Mouse (Mus musculus) gastrocnemius, postnatal 4 days (tissue): ENCODE measurements at regions not wholly inside any gene's neighbourhood (a gene's known extent, or its start where the extent isn't known, plus 50 kb on each side); places are given as distances from the start of the nearest gene placed in this dataset.
A peak's percentile ranks its signal among the peaks of the same experiment; 100 is the strongest.

Experiments used
- DNase-seq, 2 experiments: peaks; one replicate each; pipeline ENCODE4 v3.0.0; 2021 to 2022; ENCODE audit warnings: low spot score in 2 of 2, mixed read lengths in 2 of 2

DNA sequence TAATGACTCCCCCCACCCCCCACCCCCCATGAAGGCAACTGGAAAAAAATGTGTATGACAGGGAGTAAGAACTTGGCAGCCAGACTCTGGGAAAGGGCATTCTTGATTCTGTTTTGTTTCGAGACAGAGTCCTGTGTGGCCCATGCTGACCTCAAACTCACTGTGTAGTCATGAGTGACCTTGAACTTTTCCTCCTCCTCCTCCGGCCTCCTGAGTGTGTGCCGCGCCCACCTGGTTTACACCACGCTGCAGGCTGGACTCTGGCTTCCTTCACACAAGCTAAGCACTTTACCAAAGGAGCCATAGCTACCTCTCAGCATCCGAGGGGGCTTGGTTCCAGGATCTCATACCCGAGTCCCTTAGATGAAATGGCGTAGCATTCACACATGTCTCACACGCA is 95.9 kb upstream of the 1600014C23Rik start:
- no peak for DNase-seq

DNA sequence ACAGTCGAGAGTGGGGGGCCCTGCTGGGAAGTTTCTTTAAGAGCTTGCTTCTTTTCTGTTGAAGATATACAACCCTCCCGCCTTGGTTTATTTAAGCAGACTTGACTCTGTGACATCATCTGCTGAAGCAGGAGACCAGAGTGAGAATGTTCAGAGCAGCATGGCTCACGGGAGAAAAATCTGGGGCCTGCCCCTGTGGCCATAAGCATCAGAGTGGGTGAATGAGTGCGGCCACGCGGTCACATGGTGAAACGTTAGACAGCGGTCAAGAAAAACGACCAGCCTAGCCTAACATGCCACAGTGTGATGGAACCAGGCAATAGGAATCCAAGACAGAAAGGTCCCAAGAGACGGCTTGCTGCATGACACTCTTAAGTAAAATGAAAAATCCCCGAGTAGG is 95.2 kb upstream of the 1600014C23Rik start:
- no peak for DNase-seq

DNA sequence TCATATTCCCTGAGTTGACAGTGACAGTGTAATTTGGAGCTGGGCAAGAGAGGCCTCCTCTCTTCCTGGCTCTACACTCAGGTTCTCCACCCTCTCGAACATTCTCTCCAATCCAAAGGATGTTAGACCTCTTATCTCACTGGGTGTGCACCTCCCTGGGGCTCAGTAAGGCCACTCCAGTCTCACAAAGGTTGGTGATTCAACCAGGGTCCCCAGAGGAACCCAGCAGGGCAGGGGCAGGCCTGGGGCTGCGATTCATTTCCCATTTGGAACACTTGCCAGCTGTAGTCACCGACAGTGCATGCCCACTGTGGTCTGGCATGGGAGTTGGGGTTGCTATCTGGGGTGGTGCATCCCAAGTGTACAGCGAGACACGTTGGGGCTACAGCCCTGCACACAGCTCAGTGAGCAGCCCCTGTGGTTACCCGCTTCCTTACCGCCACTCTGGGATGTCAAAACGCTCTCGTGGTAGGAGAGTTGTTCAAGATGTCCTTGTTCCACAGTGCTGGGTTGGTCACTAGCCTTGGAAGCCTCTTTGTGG is 94.7 kb upstream of the 1600014C23Rik start:
- no peak for DNase-seq

DNA sequence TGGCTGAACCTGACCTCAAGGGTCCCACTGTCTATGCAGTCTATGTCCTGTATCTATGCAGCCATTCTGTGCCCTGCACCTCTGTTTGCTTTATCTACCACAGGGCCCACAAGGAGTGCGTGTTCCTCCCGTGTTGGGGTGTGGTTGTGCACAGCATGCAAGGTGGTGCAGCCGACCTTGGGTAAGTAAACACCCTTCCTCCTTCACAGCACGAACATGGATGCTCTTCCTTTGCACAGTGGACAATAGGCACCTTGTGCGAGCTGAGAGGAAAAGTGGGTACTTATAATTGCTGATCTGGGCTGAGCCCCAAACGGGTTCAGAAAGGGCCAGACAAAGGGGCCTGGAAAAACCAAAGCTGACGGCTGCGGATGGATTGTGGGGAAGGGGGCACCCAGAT is 91.3 kb upstream of the 1600014C23Rik start:
- no peak for DNase-seq

DNA sequence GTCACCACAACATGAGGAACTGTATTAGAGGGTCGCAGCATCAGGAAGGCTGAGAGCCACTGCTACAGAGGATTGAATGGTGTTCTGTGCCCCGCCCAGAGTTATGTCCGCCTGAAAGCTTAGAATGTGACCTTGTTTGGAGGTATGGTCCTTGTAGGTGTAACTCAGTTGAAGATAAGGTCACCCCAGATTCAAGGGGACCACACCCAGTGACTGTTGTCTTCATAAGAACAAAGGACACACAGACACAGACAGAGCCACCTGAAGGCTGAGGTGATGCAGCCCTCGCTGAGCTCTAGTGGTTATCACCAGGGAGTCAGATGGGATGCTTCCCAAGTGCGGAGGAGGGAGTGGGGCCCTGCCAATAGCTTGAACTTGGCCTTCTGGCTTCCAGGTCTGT is 89.9 kb upstream of the 1600014C23Rik start:
- DNase-seq: no peak

DNA sequence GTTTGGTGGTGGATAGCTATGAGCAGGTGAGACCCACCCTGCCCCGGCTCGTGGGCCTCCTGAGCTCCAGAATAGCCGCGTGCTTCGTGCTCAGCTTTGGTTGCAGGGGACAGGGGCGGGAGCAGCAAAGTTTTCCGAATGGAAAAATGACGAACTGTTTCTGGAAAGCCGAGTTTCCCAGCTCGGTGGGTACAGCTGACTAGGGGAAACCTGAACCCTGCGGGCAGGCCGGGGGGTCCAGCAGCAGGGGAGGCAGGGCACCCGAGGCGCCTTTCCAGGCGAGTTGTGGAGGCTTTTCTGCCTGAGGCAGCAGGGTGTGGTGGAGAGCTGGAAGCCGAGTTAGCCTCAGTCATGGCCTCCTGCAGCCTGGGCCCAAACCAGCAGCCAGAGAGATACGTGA is 88.8 kb upstream of the 1600014C23Rik start:
- DNase-seq: no peak

DNA sequence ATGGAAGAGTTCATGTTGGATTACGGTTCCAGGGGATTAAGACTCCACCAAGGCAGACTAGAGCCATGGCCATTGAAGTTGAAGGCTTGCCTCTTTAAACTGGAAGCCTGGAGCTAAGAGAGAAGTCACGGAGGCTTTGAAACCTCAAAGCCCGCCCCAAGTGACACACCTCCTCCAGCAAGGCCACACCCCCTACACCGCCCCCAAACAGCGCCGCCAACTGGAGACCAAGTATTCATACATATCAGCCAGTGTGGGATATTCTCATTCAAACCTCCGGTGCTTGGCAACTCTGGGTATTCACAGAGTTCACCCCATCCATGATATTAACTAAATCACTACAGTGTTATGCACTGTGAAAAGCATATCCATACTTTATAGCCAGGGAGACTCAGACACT is 87.7 kb upstream of the 1600014C23Rik start:
- DNase-seq: no peak

DNA sequence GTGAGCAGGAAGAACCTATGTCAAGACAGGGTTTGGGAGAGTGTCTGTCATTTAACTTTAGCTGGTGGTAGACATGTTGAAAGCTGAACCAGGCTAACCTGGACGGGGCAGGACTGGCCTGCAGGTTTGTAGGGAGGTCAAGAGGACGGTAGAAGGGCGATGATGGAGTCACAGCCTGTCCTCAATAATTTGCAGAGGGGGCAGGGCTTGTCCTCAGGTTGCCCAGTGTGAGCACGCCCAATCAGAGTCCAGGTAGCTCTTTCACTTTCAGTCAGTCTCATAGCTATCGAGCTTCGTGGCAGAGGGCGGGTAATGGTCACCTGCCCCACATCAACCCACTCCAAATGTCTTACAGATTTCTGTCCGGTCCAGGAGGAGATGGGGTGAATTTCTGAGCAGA is 85.5 kb upstream of the 1600014C23Rik start:
- no peak for DNase-seq

DNA sequence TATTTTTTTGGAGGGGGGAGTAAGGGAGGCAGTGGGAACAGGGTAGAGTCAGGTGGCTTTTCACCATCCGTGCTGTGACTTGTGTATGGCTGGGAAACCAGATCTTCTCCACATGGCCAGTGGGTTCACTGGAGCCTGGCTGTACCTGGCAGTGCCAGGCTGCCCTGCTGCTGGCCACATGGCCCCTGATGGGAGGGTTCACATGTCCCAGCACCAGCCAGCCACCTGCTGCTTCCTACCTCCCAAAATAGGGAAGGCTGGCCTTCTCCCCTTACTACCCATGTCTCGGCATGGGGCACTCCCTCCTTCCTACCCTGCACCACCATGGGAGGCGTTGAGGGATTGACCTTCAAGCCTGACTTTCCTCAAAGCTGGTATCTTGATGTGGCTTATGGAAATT is 82.9 kb upstream of the 1600014C23Rik start:
- no peak for DNase-seq

DNA sequence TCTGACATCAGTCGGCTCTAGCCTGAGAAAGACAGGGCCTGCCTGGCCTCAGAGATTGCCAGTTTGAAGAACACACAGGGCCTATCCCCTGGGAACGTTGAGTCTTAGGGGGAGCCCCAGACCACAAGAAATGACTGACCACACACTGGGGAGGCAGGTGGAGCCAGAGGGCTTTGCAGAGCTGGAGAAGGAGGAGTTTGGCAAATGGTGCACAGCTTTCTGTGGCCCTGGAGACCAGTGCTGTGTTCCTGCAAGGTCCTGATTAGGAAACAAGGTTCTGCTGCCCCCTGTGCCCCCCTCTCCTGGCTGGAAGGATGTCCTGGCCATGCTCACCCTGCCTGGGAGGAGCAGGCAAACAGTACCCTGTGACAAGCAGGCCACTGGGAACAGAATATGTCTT is 82.2 kb upstream of the 1600014C23Rik start:
- DNase-seq: no peak

DNA sequence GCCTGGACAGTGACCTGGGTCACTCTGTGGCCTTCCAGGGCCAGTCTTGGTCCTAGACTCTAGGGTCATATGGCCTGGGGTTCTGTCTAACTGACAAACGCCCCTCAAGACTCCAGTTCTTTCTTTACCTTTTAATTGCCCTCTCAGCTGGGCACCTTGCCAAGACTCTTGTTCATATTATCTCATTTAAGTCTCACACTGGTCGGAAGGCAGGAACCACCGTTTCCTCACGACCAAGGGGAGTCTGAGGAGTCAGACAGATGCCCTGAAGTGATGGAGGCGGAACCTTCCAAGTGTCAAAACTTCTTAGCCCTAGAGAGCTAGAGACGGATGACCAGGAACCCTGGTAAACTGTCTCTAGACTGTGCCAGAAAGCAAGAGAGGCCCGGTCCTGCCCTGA is 81.7 kb upstream of the 1600014C23Rik start:
- no peak for DNase-seq

DNA sequence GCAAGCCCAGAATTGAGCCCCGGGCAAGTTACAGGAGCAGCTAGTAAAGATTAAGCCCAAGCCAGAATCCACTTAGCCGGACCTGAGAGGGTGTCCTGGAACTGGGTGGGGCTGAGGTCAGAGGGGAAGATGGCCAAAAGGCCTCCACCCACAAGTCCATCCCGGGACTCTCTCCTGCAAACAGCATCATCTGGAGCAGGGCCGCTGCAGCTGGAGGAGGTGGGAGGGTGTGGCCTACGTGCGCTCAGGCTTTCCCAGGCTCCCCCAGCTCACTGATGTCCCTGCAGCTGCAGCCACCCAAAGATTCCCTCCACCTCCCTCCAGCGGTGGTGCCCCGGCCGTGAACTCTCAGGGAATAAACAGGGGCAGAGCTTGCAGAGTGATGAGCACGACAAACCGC is 80.9 kb upstream of the 1600014C23Rik start:
- peak in 1 of 2 experiments; percentile 54 for DNase-seq

DNA sequence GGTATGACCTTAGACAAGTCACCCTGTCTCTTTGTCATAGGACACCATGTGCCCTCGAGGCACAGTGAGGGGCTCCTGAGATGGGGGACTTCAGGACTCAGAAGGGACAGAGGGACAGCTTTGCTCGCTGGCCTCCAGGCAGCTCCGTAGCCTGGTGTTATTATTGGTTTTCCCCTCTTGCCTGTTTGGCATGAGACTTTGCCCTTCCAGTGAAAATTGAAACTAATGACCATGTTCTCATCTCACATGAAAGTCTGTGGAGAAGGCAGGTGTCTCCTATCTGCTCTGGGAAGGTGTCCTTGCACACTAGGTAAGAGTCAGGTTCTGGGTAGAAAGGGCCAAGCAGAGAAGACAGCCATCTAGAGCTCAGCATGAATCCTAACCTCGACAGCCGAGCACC is 80.3 kb upstream of the 1600014C23Rik start:
- DNase-seq: no peak

DNA sequence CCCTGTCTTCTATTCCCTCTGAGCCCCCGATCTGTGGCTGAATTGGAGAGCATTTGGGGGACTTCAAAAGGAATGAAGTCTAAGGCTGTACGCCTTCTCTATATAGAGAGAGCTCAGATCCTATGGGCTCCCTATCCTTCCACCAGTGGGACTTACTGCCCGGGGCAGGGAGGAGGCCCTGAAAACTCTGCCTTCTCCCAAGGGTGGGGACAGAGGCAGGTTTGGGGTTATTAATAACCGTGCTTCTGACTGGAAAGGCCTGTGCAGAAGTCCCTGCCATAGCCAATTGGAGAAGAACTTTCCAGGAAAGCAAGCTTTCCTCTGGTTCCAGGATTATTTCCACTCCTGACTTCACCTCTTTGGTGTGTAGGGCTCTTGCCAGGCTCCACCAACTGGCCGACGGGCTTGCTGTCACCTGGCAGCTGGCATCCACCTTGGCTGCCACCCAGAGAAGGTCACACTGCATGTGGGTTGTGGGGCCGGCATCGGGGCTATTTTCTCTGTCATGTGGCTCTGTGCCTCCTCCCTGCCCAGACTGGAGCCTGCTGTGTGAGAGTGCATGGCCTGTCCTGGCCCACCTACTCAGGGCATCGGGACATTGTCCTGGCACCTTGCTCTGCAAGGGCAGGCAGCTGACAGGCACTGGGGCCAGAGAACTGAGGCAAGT is 78.8 kb upstream of the 1600014C23Rik start:
- DNase-seq: peak; percentile 50 to 71

DNA sequence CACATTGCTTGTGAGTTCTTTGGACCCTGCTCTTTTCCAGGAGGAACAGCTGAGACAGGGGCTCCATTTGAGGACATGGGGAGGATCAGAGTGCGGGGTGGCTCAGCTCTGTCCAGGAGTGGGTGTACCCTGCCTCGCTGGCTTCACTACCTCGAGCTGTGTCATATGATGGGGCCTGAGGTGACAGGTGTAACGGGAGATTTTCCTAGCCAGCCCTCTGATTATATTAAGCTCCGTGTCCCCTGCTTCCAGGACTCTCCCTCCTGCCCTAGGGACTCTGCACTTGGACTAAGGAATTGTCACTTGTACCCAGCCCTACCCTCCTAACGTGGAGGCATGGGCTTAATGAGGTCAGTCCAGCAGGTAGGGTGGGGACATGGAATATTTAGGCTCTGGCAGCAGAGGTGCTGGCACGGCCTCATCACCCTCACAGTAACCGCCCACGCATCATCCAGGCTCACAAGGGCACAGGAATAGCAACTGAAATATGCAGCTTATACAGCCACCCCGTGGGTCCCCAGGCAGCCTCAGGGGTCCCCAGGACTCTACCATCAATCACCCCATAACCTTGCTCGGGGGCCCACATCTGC is 78.1 kb upstream of the 1600014C23Rik start:
- no peak for DNase-seq

DNA sequence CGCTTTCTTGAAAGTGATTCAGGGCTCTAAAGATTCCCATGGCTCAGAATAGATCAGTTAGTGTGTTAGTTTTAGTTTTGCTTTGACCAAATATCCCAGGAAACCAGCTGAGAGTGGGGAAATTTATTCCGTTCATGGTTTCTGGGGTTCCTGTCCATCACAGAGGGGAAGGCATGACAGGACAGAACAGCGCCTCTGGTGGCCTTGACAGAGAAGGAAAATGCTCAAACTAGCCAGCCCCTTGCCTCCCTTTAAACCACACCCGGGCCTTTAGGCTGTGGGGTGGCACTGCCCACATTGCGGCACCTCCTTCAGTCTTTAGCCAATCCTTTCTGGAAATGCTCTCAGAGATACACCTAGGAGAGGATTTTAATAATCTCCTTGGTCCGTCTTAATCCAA is 76.1 kb upstream of the 1600014C23Rik start:
- DNase-seq: no peak

DNA sequence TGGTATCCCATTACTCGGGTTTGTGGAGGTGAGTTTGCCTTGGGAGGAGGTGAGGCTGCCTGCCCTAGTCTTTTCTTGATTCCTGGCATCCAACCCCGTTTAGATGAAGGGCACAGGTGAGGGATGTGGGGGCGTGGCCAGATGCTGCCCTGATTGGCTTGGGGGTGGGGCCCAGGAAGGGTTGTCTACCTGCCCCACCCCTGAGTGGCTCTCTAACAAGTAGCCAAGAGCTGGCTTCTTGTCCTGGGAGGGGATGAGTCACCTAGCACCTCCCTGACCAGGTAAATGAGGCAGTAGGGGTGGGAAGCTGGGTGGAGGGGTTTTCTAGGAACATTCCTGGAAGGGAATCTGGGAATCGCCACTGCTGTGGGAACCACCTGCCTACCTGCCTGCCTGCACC is 74.7 kb upstream of the 1600014C23Rik start:
- DNase-seq: no peak

DNA sequence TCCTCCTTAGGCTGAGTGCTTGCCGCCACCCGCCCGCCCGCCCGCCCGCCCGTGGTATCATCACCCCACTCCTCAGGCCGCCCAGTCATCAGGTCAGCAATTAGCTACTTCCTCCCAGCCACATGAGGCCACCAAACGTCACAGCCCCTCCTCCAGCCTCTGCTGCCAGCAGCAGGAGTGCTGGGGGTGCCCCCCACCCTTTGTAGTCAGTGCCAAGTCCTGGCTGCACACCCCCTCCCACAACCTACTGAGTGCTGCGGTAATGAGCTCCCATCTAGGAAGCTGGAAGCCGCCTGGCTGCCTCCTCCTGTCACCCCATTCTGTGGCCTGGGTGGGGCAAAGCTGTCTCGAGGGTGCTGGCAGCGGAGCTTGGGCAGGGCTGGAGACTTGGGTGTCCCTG is 73.8 kb upstream of the 1600014C23Rik start:
- no peak for DNase-seq

DNA sequence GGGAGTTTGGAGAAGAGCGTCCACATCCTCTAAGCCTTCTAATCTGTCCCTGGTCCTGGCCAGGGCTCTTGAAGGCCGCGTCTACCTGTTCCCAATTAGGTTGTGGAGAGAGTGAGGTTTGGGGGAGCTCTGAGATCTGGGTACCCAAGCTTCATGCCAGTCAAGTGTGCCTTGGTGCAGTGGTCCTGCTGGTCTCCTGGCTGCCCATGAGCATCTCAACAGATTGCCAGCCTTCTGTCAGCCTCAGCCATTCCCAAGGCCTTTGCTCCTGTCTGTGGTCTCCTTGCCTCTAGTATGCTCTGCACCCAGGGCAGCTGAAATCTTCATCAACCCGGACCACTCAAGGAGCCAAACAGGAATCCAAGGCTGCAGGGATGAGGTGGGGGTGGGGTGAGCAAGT is 73.2 kb upstream of the 1600014C23Rik start:
- no peak for DNase-seq

DNA sequence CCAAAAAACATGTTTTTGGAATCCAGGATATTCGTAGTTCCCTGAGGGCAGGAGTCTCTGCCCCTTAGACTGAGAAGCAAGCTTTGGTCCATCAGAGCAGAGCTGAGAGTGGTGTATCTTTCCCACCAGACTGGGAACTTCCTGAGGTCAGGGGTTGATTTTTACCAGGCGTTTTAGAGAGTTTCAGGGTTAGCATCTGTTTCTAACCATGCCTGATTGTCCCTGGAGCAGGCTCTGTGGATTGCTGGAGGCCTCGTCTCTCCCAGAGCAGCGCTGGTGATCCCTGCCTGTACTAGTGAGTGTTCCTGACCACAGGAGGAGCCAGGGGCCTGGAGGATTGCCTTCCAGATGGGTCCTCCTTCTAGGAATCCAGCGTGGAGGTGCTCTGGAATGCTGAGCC is 72.8 kb upstream of the 1600014C23Rik start:
- DNase-seq: no peak

DNA sequence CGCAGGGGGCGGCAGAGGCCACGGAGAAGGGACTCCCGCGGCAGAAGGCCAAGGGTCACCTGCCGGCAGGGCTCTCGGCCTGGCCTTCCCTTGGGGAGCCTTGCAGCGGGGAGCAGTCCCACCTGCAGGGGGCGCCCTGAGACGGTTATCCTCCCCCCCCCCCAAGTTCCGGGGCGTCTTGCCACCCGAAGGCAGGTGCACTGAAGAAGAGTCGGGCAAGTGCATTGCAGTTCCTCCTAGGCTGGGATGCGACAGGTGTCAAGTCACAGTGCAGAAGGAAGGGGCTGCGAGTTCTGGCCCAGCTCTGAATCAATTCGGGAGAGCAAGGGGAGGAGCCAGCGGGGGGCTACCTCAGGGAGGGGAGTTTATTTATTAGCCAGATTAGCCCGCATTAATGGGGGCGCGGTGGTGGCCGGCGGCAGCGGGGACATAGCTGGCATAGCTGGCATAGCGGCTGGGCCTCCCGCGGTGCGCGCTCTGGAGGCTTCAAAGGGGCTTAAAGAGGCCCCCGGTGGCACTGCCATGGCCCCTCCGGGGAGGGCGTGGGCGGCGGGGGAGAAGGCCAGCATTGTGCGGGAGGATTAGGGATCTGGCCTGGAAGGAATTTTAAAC is 71.9 kb upstream of the 1600014C23Rik start:
- no peak for DNase-seq

DNA sequence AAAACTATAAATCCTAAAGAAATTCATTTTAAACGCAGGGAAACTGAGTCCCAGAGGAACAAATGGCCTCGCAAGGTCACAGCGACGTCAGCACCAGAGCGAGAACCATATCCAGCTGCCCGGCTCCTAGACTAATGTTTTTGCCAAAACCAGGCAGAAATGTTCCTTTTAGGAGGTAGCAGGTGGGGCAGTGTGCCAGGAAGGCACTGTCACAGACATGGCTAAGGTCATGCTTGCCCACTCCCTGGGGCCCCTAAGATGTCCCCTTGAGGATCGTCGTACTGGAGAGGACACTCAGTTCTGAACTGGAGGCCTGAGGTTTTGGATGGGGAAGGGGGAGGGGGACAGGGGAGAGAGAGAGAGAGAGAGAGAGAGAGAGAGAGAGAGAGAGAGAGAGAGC is 69.7 kb upstream of the 1600014C23Rik start:
- DNase-seq: no peak

DNA sequence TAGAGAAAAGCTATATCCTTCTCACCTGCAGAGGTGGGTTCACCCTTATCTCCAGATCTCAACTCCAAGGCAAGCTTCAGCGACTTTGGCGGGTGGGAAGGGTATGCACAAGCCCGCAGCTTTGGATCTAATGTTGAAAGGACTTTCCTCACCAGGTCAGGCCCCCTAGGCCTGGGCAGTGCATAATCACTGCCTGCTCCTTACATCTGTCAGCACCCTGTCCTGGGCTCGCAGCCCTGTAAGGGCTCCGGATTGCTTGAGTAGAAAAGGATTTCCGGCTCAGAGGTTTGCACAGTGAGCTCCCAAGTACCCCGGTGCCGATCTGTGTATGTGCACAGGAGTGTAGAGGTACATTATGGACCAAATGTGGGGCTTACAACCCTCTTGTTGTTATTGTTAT is 68.8 kb upstream of the 1600014C23Rik start:
- DNase-seq: no peak
